Mouse (Mus musculus): ENCODE data around the gene Rrp1b. TPM values are rescaled to one million over a fixed set of nuclear protein-coding genes. Genes with fewer than 3 reads are reported as not detected.
"Not testable (repeated sequence)": the region's sequence is repeated elsewhere in the genome, so short reads cannot be mapped to it uniquely, and the experiment has no call there.

Gene Rrp1b
- polyA plus RNA-seq, 1 experiment = 21.0 TPM

GRCm38 (mm10) chr17:32059084-32059483 is 23.2 kb downstream of the Rrp1b start:
- H3K79me3 ChIP-seq (ENCODE audit: low read depth) = no peaks in the 10 kb centered on the region
- H3K36me3 ChIP-seq (ENCODE audit: control insufficient read depth, insufficient read depth) = peaks cover 73% of the 10 kb centered on the region
- TF ChIP-seq CEBPB (IDR thresholded peaks at IDR 0.05; ENCODE audit: low read depth) = no peak
- no peak for TF ChIP-seq MAX (IDR thresholded peaks at IDR 0.05)
- TF ChIP-seq MYOD1 (IDR thresholded peaks at IDR 0.05; ENCODE audit: control insufficient read depth, insufficient read length, low read depth) = no peak
- TF ChIP-seq USF1 (IDR thresholded peaks at IDR 0.05; ENCODE audit: low read depth) = no peak
- TF ChIP-seq FOSL1 (IDR thresholded peaks at IDR 0.05; ENCODE audit: insufficient read depth, low read length, poor library complexity, severe bottlenecking) = no peak
- TF ChIP-seq MYOG (IDR thresholded peaks at IDR 0.05; ENCODE audit: control insufficient read depth, extremely low read depth, insufficient read length) = no peak
- TF ChIP-seq CTCF (IDR thresholded peaks at IDR 0.05; ENCODE audit: control insufficient read depth, insufficient read depth, insufficient read length) = no peak

GRCm38 (mm10) chr17:32061219-32061618 is 25.3 kb downstream of the Rrp1b start:
- TF ChIP-seq FOSL1 (IDR thresholded peaks at IDR 0.05; ENCODE audit: insufficient read depth, low read length, poor library complexity, severe bottlenecking) = no peak
- TF ChIP-seq CEBPB (IDR thresholded peaks at IDR 0.05; ENCODE audit: low read depth) = no peak
- TF ChIP-seq MAX (IDR thresholded peaks at IDR 0.05) = no peak
- TF ChIP-seq MYOG (IDR thresholded peaks at IDR 0.05; ENCODE audit: control insufficient read depth, extremely low read depth, insufficient read length) = no peak
- TF ChIP-seq MYOD1 (IDR thresholded peaks at IDR 0.05; ENCODE audit: control insufficient read depth, insufficient read length, low read depth) = no peak
- no peak for TF ChIP-seq CTCF (IDR thresholded peaks at IDR 0.05; ENCODE audit: control insufficient read depth, insufficient read depth, insufficient read length)
- no peak for TF ChIP-seq USF1 (IDR thresholded peaks at IDR 0.05; ENCODE audit: low read depth)

More at GRCm38 (mm10) chr17:32059084-32059483, 23.2 kb downstream of the Rrp1b start:
- no peak overlapping the region for H3ac ChIP-seq (ENCODE audit: control insufficient read depth, insufficient read length, low read depth)
- no peaks in the 10 kb centered on the region for H3K79me2 ChIP-seq (ENCODE audit: control insufficient read depth, insufficient read depth)
- H3K4me3 ChIP-seq (ENCODE audit: insufficient read depth, poor library complexity, severe bottlenecking) = no peak overlapping the region
- no peaks in the 10 kb centered on the region for H3K27me3 ChIP-seq (ENCODE audit: control insufficient read depth, insufficient read depth, insufficient read length)

GRCm38 (mm10) chr17:32063654-32064053 is 27.8 kb downstream of the Rrp1b start:
- Histone ChIP-seq H3K4me3 (ENCODE audit: insufficient read depth, poor library complexity, severe bottlenecking) (no peak overlapping the region), H3K27me3 (ENCODE audit: control insufficient read depth, insufficient read depth, insufficient read length) (no peaks in the 10 kb centered on the region), H3K36me3 (ENCODE audit: control insufficient read depth, insufficient read depth) (peaks cover 34% of the 10 kb centered on the region), H3K79me2 (ENCODE audit: control insufficient read depth, insufficient read depth) (no peaks in the 10 kb centered on the region), H3ac (ENCODE audit: control insufficient read depth, insufficient read length, low read depth) (no peak overlapping the region), H3K79me3 (ENCODE audit: low read depth) (no peaks in the 10 kb centered on the region)
- TF ChIP-seq CEBPB (IDR thresholded peaks at IDR 0.05; ENCODE audit: low read depth) (no peak), FOSL1 (IDR thresholded peaks at IDR 0.05; ENCODE audit: insufficient read depth, low read length, poor library complexity, severe bottlenecking) (no peak), CTCF (IDR thresholded peaks at IDR 0.05; ENCODE audit: control insufficient read depth, insufficient read depth, insufficient read length) (no peak), MYOD1 (IDR thresholded peaks at IDR 0.05; ENCODE audit: control insufficient read depth, insufficient read length, low read depth) (no peak), MAX (IDR thresholded peaks at IDR 0.05) (no peak), USF1 (IDR thresholded peaks at IDR 0.05; ENCODE audit: low read depth) (no peak), MYOG (IDR thresholded peaks at IDR 0.05; ENCODE audit: control insufficient read depth, extremely low read depth, insufficient read length) (no peak)

More at GRCm38 (mm10) chr17:32061219-32061618, 25.3 kb downstream of the Rrp1b start:
- Histone ChIP-seq H3K79me3 (ENCODE audit: low read depth) (no peaks in the 10 kb centered on the region), H3K36me3 (ENCODE audit: control insufficient read depth, insufficient read depth) (peaks cover 56% of the 10 kb centered on the region), H3ac (ENCODE audit: control insufficient read depth, insufficient read length, low read depth) (no peak overlapping the region), H3K79me2 (ENCODE audit: control insufficient read depth, insufficient read depth) (no peaks in the 10 kb centered on the region), H3K4me3 (ENCODE audit: insufficient read depth, poor library complexity, severe bottlenecking) (no peak overlapping the region), H3K27me3 (ENCODE audit: control insufficient read depth, insufficient read depth, insufficient read length) (no peaks in the 10 kb centered on the region)

- not testable (repeated sequence) for H3K79me3 ChIP-seq (ENCODE audit: low read depth); H3K27me3 ChIP-seq (ENCODE audit: control insufficient read depth, insufficient read depth, insufficient read length); H3K79me2 ChIP-seq (ENCODE audit: control insufficient read depth, insufficient read depth); H3ac ChIP-seq (ENCODE audit: control insufficient read depth, insufficient read length, low read depth); H3K4me3 ChIP-seq (ENCODE audit: insufficient read depth, poor library complexity, severe bottlenecking)
- H3K36me3 ChIP-seq (ENCODE audit: control insufficient read depth, insufficient read depth) = peaks cover 25% of the 10 kb centered on the region
- TF ChIP-seq CEBPB (IDR thresholded peaks at IDR 0.05; ENCODE audit: low read depth) = peak; percentile 30
Observed at GRCm38 (mm10) chr17:32064762-32065161, 28.9 kb downstream of the Rrp1b start.

GRCm38 (mm10) chr17:32067541-32067940 is 31.6 kb downstream of the Rrp1b start:
- no peak overlapping the region for H3K4me3 ChIP-seq (ENCODE audit: insufficient read depth, poor library complexity, severe bottlenecking)
- no peaks in the 10 kb centered on the region for H3K27me3 ChIP-seq (ENCODE audit: control insufficient read depth, insufficient read depth, insufficient read length)
- no peaks in the 10 kb centered on the region for H3K79me2 ChIP-seq (ENCODE audit: control insufficient read depth, insufficient read depth)
- H3K36me3 ChIP-seq (ENCODE audit: control insufficient read depth, insufficient read depth) = no peaks in the 10 kb centered on the region
- no peak for TF ChIP-seq MYOG (IDR thresholded peaks at IDR 0.05; ENCODE audit: control insufficient read depth, extremely low read depth, insufficient read length)
- TF ChIP-seq MYOD1 (IDR thresholded peaks at IDR 0.05; ENCODE audit: control insufficient read depth, insufficient read length, low read depth) = no peak
- no peak for TF ChIP-seq USF1 (IDR thresholded peaks at IDR 0.05; ENCODE audit: low read depth)
- TF ChIP-seq CTCF (IDR thresholded peaks at IDR 0.05; ENCODE audit: control insufficient read depth, insufficient read depth, insufficient read length) = no peak
- no peak for TF ChIP-seq CEBPB (IDR thresholded peaks at IDR 0.05; ENCODE audit: low read depth)
- no peak for TF ChIP-seq FOSL1 (IDR thresholded peaks at IDR 0.05; ENCODE audit: insufficient read depth, low read length, poor library complexity, severe bottlenecking)
- TF ChIP-seq MAX (IDR thresholded peaks at IDR 0.05) = no peak
- no peak overlapping the region for H3ac ChIP-seq (ENCODE audit: control insufficient read depth, insufficient read length, low read depth)
- H3K79me3 ChIP-seq (ENCODE audit: low read depth) = no peaks in the 10 kb centered on the region

- Histone ChIP-seq H3K79me3 (ENCODE audit: low read depth) (no peaks in the 10 kb centered on the region), H3K36me3 (ENCODE audit: control insufficient read depth, insufficient read depth) (no peaks in the 10 kb centered on the region), H3K27me3 (ENCODE audit: control insufficient read depth, insufficient read depth, insufficient read length) (no peaks in the 10 kb centered on the region), H3ac (ENCODE audit: control insufficient read depth, insufficient read length, low read depth) (no peak overlapping the region), H3K79me2 (ENCODE audit: control insufficient read depth, insufficient read depth) (no peaks in the 10 kb centered on the region), H3K4me3 (ENCODE audit: insufficient read depth, poor library complexity, severe bottlenecking) (no peak overlapping the region)
- TF ChIP-seq MYOD1 (IDR thresholded peaks at IDR 0.05; ENCODE audit: control insufficient read depth, insufficient read length, low read depth) = no peak
- TF ChIP-seq FOSL1 (IDR thresholded peaks at IDR 0.05; ENCODE audit: insufficient read depth, low read length, poor library complexity, severe bottlenecking) = no peak
- no peak for TF ChIP-seq USF1 (IDR thresholded peaks at IDR 0.05; ENCODE audit: low read depth)
- TF ChIP-seq MYOG (IDR thresholded peaks at IDR 0.05; ENCODE audit: control insufficient read depth, extremely low read depth, insufficient read length) = no peak
- no peak for TF ChIP-seq CEBPB (IDR thresholded peaks at IDR 0.05; ENCODE audit: low read depth)
- TF ChIP-seq MAX (IDR thresholded peaks at IDR 0.05) = no peak
- no peak for TF ChIP-seq CTCF (IDR thresholded peaks at IDR 0.05; ENCODE audit: control insufficient read depth, insufficient read depth, insufficient read length)
Observed at GRCm38 (mm10) chr17:32068381-32068780, 32.5 kb downstream of the Rrp1b start.
